Mouse (Mus musculus) fat pad, adult 2 months (tissue): ENCODE measurements around the gene Smarca4.

Experiments
- DNase-seq: peaks from one replicate; pipeline ENCODE4 v3.0.0-alpha.2; 2011; ENCODE audit warnings: low read depth, low spot score; ENCODE audit errors: extremely low read depth

The Smarca4 gene

GRCm38 (mm10) chr9:21715298-21715697, 99.3 kb downstream of the Smarca4 start:
- DNase-seq, result no peak

GRCm38 (mm10) chr9:21717015-21717414, 101.0 kb downstream of the Smarca4 start:
- DNase-seq, result no peak

DNA sequence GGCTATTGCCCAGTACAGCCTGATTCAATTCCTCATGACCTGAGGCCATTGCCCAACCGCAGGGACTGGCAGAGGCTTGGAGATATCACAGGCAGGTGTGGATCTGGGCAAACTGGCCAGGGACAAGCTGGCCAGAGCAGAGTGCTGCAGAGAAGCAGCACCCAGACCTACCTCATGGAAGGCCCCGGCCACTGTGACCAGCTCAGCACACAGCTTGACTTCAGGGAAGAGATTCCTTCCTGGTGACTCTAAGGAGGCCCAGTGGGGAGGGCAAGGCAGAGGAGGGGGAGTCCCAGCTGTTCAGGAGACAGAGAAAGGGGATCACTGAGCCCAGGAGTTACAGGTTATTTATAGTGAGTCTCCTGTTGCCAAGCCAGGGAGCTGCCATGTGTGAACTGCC, 105.1 kb downstream of the Smarca4 start:
- no peak for DNase-seq

DNA sequence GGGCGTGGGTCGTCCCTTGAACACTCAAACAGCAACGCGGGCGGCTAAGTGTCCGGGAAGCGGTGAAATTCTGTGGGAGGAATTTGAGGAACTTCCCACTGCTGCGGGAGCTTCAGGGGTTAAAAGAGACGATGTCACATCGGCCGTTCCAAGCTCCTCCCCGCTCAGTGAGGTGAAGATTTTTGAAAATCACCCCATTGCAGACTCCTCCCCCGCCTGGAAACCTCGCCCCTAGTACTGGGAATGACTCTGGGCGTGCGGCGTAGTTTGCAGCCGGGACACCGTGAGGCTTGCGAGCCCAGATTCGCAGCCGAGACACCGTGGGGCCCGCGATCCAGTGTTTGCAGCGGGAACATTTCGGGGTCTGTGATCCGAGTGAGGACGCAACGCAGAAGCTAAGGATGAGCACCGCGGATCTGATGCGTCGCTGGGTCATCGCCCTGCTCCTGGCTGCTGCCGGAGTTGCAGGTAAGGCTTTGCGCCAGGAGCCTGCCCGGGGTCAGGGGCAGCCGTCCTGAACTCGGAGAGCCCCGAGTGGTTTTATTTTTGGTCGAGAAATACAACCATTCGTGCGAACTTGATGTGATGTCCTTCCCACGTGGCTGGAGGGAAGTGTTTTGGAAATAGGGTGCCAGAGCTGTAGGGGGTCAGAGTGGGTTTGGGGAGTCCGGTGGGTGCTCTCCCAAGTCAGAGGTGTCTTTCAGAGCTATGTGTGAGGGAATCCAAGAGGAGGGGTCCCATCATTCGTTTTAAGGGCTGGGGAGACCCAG, 107.6 kb downstream of the Smarca4 start, which contains the start of gene Ldlr:
TSS of gene Ldlr (plus strand) at position 107 of the 770 bp plus-strand sequence.
- DNase-seq, result no peak

DNA sequence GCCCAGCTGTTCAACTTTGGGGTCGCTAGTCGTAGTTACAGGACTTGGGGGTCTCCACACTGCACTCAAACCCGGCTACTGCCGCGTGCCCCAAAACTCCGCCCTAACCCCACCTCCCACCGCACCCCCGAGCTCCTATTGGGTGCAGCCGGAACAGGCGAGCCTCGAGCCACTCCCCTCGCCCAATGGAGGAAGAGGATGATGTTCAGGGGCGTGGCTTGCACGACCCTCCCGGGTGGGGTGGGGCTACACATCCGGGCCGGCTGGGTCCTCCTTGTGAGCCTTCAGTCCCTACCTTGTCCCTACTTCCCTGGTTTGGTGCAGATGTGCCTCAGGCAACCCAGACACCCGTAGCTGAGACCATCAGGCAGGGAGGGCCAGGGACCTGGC, 108.2 kb downstream of the Smarca4 start:
- no peak for DNase-seq

DNA sequence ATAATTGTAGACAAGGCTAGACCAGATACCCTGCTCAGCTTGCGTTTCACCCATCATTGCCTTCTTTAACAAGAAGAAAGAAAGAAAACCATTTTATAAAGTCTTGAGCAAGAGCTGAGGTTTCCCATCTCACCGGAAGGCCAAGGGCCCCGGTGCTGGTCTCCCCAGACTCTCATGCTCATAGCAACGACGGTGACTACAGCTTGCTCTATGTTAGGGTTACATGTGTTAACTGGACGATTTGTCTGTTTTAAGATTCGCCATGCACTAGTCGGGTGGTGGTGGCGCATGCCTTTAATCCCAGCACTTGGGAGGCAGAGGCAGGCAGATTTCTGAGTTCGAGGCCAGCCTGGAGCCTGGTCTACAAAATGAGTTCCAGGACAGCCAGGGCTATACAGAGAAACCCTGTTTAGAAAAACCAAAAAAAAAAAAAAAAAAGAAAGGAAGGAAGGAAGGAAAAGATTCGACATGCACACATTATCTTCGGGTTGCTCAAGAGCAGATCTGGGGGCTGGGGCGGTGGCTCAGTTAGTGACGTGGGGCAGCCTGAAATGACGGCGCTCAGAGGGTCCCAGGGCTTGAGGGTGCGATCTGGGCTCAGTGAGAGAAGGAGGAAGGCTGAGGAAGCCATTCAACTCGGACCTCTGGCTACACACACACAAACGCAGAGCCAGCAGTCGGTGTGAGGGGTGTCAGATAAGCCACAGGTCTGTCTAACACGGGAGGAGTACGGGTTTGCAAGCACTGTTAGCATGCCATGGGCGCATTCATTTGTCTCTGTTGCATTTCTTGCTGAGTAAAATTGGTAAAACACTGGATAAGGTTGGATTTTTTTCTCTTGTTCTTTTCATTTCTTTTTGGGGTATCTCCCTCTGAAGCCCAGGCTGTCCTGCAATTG, 109.5 kb downstream of the Smarca4 start:
- DNase-seq, result no peak

- DNase-seq, result peak; percentile 59
These were observed 110.4 kb downstream of the Smarca4 start for GRCm38 (mm10) chr9:21726218-21726975.

GRCm38 (mm10) chr9:21728261-21728832, 112.4 kb downstream of the Smarca4 start:
- no peak for DNase-seq

GRCm38 (mm10) chr9:21729264-21729663, 113.3 kb downstream of the Smarca4 start:
- DNase-seq, result no peak

GRCm38 (mm10) chr9:21732288-21732687, 116.3 kb downstream of the Smarca4 start:
- no peak for DNase-seq

DNA sequence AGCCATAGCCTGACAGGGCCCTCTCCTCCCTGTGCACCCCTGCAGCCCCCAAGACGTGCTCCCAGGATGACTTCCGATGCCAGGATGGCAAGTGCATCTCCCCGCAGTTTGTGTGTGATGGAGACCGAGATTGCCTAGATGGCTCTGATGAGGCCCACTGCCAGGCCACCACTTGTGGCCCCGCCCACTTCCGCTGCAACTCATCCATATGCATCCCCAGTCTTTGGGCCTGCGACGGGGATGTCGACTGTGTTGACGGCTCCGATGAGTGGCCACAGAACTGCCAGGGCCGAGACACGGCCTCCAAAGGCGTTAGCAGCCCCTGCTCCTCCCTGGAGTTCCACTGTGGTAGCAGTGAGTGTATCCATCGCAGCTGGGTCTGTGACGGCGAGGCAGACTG, 117.5 kb downstream of the Smarca4 start:
- no peak for DNase-seq

GRCm38 (mm10) chr9:21733989-21734388, 118.0 kb downstream of the Smarca4 start:
- no peak for DNase-seq

GRCm38 (mm10) chr9:21735126-21735525, 119.2 kb downstream of the Smarca4 start:
- DNase-seq, result no peak

GRCm38 (mm10) chr9:21736580-21736979, 120.6 kb downstream of the Smarca4 start:
- no peak for DNase-seq

- DNase-seq, result no peak
These were observed 121.2 kb downstream of the Smarca4 start for GRCm38 (mm10) chr9:21737188-21737587.

DNA sequence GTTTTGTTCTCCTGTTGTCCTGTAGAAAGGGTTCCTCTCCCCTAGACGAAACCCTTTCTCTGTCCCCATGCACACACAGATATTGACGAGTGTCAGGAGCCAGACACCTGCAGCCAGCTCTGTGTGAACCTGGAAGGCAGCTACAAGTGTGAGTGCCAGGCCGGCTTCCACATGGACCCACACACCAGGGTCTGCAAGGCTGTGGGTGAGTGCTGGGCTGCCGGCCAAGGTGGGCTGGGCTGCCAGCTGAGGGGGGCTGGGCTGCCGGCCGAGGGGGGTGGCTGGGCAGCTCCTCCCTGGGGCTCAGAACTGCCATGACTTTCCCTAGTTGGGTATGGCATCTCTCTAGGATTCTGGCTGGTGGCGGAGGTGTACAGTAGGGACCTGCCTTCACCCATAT, 122.8 kb downstream of the Smarca4 start:
- no peak for DNase-seq

DNA sequence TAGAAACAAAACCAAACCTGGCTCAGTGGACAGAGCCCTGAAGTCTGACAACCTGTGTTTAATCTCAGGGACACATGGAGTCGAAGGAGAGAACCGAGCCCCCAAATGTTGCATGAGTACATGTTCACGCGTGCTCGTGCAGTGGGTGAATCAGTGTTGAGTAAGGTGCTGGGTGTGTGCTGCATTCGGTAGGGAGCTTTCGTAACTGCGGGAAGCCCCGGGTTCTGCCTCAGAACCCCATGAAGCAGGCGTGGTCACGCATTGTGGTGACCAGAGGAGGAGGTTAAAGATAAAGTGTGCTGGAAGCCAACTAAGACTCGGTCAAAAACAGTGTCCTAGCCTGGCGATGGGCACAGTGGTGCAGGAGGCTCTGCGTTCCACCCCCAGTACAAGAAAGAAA, 124.5 kb downstream of the Smarca4 start:
- DNase-seq, result no peak

- no peak for DNase-seq
These were observed 125.5 kb downstream of the Smarca4 start for GRCm38 (mm10) chr9:21741514-21741913.

- DNase-seq, result no peak
These were observed 131.3 kb downstream of the Smarca4 start for GRCm38 (mm10) chr9:21747238-21747774.

DNA sequence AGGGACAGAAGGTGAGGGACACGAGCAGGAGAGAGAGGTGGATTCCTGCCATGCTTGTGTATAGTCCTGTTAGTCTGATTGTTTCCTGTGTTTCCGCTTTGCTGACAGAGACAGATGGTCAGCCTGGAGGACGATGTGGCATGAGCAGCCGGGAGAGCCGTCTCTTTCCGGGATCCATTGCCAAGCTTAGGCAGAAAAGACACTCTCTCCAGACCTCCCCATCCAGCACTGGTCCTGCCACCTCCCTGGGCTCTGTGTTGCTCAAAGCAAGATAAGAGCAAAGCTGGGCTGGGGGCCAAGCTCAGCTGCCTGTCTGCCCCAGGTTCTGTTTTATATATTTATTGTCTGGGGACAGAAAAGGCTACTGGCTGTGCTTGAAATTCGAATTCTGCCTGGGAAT, 132.1 kb downstream of the Smarca4 start:
- no peak for DNase-seq

DNA sequence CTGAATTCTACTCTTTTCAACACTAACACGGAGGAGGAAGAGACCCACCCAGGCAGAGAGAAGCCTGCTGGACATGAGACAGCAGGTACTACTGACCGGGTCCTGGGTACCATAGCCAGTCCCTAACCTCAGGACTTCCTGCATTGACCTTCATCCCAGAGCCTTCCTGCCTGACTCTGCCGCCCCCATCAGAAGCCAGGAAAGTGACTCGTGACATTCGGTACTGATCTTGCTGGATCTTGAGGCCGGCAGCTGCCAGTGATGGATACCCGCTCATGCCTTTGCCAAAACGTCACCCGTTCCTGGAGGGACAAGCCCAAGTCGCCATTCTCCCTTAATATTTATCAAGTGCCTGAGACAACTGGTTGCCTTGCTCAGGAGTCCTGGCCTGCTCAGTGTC, 132.5 kb downstream of the Smarca4 start:
- DNase-seq, result no peak
